Mouse (Mus musculus) duodenum, adult 2 months (tissue): ENCODE measurements around the gene Rgl1. TPM values are rescaled to one million over a fixed set of nuclear protein-coding genes. Genes with fewer than 3 reads are reported as not detected.

Experiments used
- polyA plus RNA-seq: library from polyadenylated mRNA; depleted of rRNA; stranded (reverse); fragments of >200 nt; gene quantifications from 2 replicates; pipeline ENCODE4 v1.2.3, GENCODE M21; 2012; ENCODE audit warnings: low replicate concordance; rRNA removed

The Rgl1 gene
- polyA plus RNA-seq: 1.7 and 1.8 TPM in 2 replicates

DNA sequence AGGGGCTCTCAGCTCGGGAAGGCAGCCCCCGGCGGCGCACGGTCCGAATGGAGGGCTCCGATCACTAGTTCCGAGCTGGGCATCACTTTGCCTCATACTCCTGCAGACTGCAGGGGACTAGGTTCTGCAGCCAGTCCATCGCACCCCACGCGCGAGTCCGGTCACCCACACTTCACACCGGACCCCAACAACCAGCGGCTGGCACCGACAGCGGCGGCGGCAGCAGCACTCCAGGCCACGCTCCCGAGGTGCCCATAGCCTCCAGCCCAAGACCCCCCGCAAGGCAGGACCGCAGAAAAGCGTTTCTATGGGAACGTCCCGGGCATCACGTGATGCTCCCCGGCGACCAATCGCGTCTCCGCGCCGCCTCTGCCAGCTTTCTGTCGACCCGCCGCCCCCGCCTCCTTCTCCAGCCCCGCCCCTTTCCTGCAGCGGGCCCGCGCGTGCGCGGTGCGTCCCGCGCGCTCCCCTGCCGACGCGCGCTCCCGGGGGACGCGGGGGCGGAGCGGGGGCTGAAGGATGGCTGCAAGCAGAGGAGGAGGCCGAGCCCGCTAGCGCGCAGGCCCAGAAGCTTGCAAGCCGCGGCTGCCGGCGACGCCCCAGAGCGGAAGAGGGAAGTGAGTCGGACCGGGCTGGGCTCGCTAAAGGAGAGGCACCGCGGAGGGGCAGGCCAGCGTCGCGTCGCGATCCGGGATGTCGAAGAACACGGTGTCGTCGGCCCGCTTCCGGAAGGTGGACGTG is at the start of gene Rgl1, which contains the start of gene Arpc5:
TSS of gene Rgl1 (minus strand) at position 320 of the 741 bp plus-strand sequence.
TSS of gene Arpc5 (plus strand) at position 511 of the 741 bp plus-strand sequence.

DNA sequence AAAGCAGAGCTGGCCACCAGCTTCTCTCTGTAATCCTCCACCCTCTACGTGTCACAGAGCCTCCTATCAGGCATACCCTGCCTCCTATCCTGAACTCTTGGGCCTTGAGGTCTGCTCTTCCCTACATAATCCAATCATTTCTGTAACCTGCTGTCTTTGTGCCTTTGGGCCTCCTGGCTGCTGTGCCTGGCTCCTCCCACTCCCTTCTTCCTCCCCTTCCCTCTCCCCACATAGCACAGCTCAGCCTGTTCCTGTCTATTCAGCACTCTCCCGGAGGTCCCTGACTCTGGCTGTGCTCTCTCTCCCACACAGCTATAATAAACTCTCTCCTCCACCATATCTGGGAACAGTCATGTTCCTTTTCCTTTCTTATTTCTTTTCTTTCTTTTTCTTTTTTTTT is 33.7 kb upstream of the Rgl1 start, which contains the start of gene Ncf2:
TSS of gene Ncf2 (plus strand) at position 298 of the 400 bp plus-strand sequence.

DNA sequence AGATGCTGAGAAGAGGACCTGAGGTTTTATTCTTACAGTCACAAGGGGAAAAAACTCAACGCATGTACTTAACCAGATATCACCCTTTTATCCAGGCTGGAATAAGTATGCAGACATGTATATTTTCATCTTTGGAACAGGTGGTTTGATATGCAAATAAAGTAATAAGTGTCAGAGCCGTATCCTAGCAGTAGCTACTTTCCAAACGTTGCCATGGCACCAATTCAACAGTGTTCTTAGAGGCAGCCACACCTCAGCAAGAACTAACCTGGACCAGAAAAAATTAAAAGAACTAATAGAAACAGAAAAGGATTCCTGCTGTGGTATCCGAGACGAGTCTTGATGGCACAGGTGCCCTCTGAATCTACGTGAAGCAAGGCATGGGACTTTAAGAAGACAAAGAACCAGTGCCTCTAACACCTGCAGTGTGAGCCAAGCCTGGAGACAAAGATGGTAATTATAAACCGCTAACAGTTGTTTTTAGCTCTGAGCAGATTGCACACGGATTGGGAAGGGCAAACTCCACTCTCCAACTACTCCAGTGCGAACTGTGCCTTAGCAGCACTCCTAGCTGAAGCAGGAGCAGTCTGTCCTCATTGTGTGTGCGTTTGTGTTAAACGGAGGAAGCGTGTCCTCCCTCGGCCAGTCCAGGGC is 15.7 kb downstream of the Rgl1 start, which contains the start of gene Apobec4:
TSS of gene Apobec4 (plus strand) at position 240 of the 654 bp plus-strand sequence.

Other genes starting within 250 kb of the Rgl1 start
- gene Apobec4, start 15.8 kb downstream of the Rgl1 start, polyA plus RNA-seq: not detected in 2 replicates
- gene Arpc5, start 191 bp upstream of the Rgl1 start, polyA plus RNA-seq: 18.3 and 33.8 TPM in 2 replicates
- 1.4 and 2.9 TPM in 2 replicates for gene Ncf2, start 33.8 kb upstream of the Rgl1 start, polyA plus RNA-seq
- gene Smg7, start 136.3 kb upstream of the Rgl1 start, polyA plus RNA-seq: 11.6 and 21.3 TPM in 2 replicates
- 0.28 and 0.91 TPM in 2 replicates for gene Nmnat2, start 188.6 kb upstream of the Rgl1 start, polyA plus RNA-seq